Mouse (Mus musculus) heart, adult 18-20 months (tissue): ENCODE results near the gene Hnrnpr. TPM values are rescaled to one million over a fixed set of nuclear protein-coding genes. Genes with fewer than 3 reads are reported as not detected.

Experiments used
- DNase-seq, 2 experiments: peaks; one replicate each; pipeline ENCODE4 v3.0.0; 2021 to 2022; ENCODE audit warnings: mixed read lengths in 1 of 2
- total RNA-seq, 2 experiments: library from RNA; stranded (reverse); gene quantifications; 2 replicates each; pipeline ENCODE4 v1.2.3; 2021

Gene Hnrnpr
- total RNA-seq, 2 experiments from 2014 or later: 41.9 to 46.0 TPM

DNA sequence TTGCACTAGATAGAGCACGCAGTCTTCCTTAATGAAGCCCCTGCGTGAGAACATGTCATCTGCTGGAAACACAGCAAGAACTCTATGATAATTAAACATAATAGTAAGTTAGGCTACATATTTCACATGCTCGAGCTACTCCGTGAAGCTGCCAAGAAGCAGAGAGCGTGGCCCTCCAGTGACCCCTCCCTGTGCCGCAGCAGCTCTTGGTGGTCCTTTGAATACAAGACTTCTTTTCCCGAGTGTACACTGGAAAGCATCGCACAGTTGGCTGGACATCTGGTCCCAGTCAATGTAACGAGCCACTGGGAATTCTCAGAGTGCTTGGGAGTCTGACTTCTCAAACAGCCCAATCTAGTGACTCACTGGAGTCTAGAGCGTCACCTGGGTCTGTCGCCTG is 97.1 kb downstream of the Hnrnpr start:
- no peak for DNase-seq

Other genes starting within 250 kb of the Hnrnpr start
- 10 to 100 TPM; 58.3 to 64.3 TPM for gene Id3, start 167.4 kb upstream of the Hnrnpr start, total RNA-seq
- gene E2f2, start 138.5 kb upstream of the Hnrnpr start, total RNA-seq: 1 to 10 TPM; 1.3 to 1.4 TPM
- 1 to 10 TPM; 7.6 to 9.1 TPM for gene Asap3, start 104.6 kb upstream of the Hnrnpr start, total RNA-seq
- gene Tcea3, start 63.2 kb upstream of the Hnrnpr start, total RNA-seq: 100 to 1,000 TPM; 126 to 148 TPM
- 10 to 100 TPM; 32.3 to 34.8 TPM for gene Zfp46, start 26.3 kb upstream of the Hnrnpr start, total RNA-seq
- not detected for gene Htr1d, start 112.6 kb downstream of the Hnrnpr start, total RNA-seq
- gene 6030445D17Rik, start 151.3 kb downstream of the Hnrnpr start, total RNA-seq: under 1 TPM; 0.15 to 0.21 TPM
- gene Luzp1, start 158.8 kb downstream of the Hnrnpr start, total RNA-seq: 10 to 100 TPM; 29.3 to 38.1 TPM